Mouse (Mus musculus): ENCODE measurements around the gene Krtcap2. TPM values are rescaled to one million over a fixed set of nuclear protein-coding genes. Genes with fewer than 3 reads are reported as not detected.

Krtcap2 gene
- 217 TPM for polyA plus RNA-seq (2017; shearing (Covaris generic))

DNA sequence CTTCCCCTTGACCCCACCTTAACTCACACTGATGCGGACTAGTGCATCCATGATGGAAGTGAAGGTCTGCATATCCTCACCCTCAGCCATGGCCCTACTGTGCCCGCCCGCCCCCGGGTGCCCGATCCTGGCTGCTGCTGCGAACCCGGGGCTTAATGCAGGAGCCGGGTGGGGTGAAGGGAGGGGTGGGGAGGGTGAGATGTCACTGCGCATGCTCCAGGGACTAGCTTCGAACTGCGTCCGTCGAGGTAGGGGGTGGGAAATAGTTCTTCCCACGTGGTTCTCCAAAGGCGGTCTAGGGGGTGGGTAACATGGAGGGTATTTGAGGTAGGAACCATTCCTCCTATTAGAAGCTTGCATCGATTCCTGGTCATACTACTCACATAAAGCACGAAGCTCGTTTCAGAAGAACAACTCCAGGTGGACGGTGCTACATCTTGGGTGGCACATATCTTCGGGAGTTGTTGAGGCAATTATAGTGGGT is at the start of gene Krtcap2:
Gene Krtcap2 (plus strand): TSS at position 279 of the 484 bp plus-strand sequence.

DNA sequence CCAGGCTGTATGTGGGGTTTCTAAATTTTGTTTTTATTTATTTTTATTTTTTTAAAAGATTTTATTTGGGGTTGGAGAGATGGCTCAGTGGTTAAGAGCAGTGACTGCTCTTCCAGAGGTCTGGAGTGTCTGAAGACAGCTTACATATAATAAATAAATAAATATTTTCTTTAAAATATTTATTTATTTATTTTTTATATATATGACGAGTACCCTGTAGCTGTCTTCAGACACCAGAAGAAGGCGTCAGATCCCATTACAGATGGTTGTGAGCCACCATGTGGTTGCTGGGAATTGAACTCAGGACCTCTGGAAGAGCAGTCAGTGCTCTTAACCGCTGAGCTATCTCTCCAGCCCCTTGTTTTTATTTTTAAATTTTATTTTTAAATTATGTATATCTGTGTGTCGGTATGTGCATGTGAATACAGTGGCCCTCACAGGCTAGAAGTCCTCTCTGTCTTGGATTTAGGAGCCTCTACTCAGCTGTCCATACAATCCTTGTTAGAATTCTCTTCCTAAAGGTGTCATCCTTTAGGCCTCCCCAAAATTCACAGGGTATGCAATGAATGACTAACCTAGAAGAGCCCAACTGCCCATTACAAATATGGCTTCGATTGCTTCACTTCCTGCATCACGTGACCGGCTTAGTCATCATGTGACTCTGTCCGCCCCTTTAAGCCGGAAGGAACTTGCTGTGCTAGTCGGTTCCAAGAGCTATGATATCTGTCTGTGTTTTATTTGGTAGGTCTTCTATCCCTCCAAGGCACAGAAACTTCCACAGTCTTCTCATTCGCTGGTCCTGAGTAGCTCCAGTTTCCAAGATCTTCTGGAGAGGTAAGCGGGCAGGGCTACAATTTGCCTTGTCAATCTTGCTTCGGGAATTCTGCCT is 43.3 kb upstream of the Krtcap2 start, which contains the start of gene Gba:
Gene Gba (plus strand): TSS at position 676 of the 889 bp plus-strand sequence.

DNA sequence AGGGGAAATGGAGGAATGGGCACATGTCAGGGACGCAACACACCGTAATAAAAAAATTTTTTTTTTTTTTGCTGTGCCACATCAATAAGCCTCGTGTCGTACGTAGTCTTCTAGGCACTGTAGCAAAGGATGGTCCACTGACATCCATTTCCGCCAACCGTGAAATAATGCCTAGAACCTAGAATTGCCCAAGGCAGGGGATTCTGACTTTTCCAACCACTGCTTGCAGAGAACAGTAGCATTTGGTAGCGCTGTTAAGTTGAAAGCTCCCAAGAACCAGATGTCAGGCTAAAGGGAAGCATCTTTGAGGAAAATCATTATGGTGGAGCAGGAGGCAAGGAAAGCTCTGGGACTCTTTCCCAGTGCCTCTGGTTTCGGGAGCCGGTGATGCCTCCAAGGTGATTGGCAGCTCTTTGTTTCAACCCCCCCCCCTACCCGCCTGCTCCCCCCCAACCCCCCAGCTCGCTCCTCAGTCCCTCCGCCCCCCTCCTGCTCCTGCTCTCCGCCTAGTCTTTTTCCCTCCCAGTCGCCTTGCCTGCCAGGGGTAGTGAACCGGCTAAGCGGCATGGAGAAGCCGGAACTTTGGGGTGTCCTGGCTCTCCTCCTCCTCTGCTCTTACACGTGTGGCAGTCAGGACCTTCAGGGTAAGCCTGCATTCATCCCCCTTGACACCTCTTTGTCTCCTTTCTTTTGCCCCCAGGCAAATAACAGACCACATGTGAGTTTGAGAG is 30.9 kb upstream of the Krtcap2 start, which contains the start of gene Thbs3:
Gene Thbs3 (plus strand): TSS at position 500 of the 731 bp plus-strand sequence.

DNA sequence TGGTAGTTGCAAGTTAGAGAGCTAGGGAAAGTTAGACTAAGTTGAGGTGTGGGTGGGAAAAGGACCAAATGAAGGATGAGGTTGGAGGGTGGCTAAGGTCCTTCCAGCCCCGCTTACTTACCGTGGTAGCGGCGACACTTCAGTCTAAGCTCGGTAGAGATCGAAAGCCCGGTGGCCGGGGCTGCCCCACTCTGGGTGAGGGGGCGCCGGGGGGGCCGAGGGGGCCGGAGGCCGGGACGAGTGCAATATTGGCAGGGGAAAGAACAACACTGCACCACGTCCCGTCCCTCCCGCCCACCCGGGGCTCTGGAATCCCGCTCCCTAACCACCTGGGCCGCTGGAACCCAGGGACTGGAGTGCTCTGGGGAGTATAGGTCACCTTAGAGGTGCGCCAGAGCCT is 18.9 kb upstream of the Krtcap2 start, which contains the start of gene Mtx1:
Gene Mtx1 (minus strand): TSS at position 189 of the 400 bp plus-strand sequence.

DNA sequence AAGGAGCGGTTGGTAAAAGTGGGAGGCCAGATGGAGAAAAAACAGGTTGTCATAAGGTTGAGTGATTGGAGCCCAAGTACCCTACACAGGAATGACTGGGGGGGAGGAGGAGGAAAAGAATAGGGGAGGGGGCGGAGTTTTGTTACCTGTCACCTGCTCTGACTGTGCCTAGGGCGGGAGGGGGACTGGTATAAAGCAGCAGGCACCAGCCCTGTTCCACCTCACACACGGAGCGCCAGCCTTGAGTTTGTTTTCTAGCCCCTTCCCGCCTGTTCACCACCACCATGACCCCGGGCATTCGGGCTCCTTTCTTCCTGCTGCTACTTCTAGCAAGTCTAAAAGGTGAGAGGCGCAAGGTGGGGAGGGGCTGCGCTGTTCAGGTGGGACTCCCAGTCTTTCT is 16.9 kb upstream of the Krtcap2 start, which contains the start of gene Muc1:
Gene Muc1 (plus strand): TSS at position 222 of the 400 bp plus-strand sequence.

DNA sequence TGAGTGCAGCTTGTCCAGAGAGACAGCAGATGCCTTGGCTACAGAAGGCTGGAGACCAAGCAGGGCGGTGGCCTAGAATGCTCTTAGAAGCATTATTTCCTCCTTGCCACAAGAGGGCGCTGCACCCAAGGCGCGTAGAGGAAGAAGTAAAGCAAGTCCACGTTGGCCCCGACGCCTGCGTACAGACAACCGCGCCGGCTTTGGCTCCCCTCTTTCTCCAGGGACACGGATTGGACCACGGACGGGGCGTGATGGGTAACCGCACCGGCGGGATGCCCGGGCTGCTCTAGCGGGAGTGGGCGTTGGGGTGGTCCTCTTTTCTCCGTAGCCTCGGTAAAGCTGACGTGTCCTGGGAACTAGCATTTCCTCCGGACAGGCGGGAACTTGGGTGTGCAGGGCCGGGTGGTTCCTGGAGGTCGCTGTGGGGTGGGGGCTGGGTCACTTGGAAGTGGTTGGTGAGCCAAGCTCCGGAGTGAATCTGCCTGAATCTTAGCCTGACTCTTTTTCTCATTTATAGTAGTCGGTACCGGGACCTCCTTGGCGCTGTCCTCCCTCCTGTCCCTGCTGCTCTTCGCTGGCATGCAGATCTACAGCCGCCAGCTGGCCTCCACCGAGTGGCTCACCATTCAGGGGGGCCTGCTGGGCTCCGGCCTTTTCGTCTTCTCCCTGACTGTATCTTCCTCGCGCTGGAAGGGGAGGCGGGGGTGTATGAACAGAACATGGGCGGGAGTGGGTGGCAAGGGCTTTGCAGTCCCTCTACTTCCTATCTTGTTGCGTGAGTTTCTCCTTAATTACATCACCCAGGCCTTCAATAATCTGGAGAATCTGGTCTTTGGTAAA is 715 bp downstream of the Krtcap2 start, which contains the start of gene Trim46:
Gene Trim46 (minus strand): TSS at position 49 of the 840 bp plus-strand sequence.

DNA sequence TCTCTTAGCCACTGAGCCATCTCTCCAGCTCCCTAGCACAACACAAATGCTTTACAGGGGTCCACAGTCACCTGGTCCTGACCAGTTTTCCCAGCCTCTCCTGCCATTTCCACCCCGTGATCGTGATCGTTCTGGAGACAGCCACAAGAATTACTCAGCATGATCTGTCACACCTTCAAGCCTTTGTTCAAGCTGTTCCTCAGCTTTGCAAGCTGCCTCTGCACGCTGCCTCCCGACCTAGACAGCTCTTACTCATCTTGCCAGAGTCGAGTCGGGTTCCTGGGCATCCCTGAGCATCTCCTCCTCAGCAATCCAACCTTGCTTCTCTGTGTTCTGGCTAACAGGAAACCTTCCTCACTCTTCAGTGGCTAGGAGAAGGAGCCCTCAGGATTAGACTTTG is 13.3 kb downstream of the Krtcap2 start, which contains the start of gene Dpm3:
Gene Dpm3 (plus strand): TSS at position 283 of the 400 bp plus-strand sequence.

GRCm38 (mm10) chr3:89270051-89270755 is 24.4 kb downstream of the Krtcap2 start, which contains the start of gene Slc50a1:
TSS of gene Slc50a1 (minus strand) at chr3:89270570.

GRCm38 (mm10) chr3:89280606-89281511 is 35.1 kb downstream of the Krtcap2 start, which contains the start of gene Efna1:
TSS of gene Efna1 (minus strand) at chr3:89281142.

Other genes with a start within 250 kb of the Krtcap2 start
- 40.5 TPM for gene Rusc1, start 152.7 kb upstream of the Krtcap2 start, polyA plus RNA-seq (2017; shearing (Covaris generic))
- gene Gm43738, start 144.9 kb upstream of the Krtcap2 start, polyA plus RNA-seq (2017; shearing (Covaris generic)) = not detected
- 75.6 TPM for gene Fdps, start 144.0 kb upstream of the Krtcap2 start, polyA plus RNA-seq (2017; shearing (Covaris generic))
- gene Pklr, start 109.8 kb upstream of the Krtcap2 start, polyA plus RNA-seq (2017; shearing (Covaris generic)) = not detected
- gene Hcn3, start 85.8 kb upstream of the Krtcap2 start, polyA plus RNA-seq (2017; shearing (Covaris generic)) = 2.4 TPM
- gene Clk2, start 81.2 kb upstream of the Krtcap2 start, polyA plus RNA-seq (2017; shearing (Covaris generic)) = 111 TPM
- 268 TPM for gene Scamp3, start 68.5 kb upstream of the Krtcap2 start, polyA plus RNA-seq (2017; shearing (Covaris generic))
- gene Fam189b, start 62.8 kb upstream of the Krtcap2 start, polyA plus RNA-seq (2017; shearing (Covaris generic)) = 236 TPM
- gene Gba, start 43.0 kb upstream of the Krtcap2 start, polyA plus RNA-seq (2017; shearing (Covaris generic)) = 119 TPM
- 2.0 TPM for gene Thbs3, start 30.8 kb upstream of the Krtcap2 start, polyA plus RNA-seq (2017; shearing (Covaris generic))
- gene Mtx1, start 18.9 kb upstream of the Krtcap2 start, polyA plus RNA-seq (2017; shearing (Covaris generic)) = 132 TPM
- gene Muc1, start 16.9 kb upstream of the Krtcap2 start, polyA plus RNA-seq (2017; shearing (Covaris generic)) = 1.1 TPM
- gene Trim46, start 343 bp downstream of the Krtcap2 start, polyA plus RNA-seq (2017; shearing (Covaris generic)) = 3.1 TPM
- 98.5 TPM for gene Dpm3, start 13.4 kb downstream of the Krtcap2 start, polyA plus RNA-seq (2017; shearing (Covaris generic))
- 270 TPM for gene Slc50a1, start 24.6 kb downstream of the Krtcap2 start, polyA plus RNA-seq (2017; shearing (Covaris generic))
- gene Efna1, start 35.2 kb downstream of the Krtcap2 start, polyA plus RNA-seq (2017; shearing (Covaris generic)) = not detected
- not detected for gene Efna3, start 77.0 kb downstream of the Krtcap2 start, polyA plus RNA-seq (2017; shearing (Covaris generic))
- gene Efna4, start 92.1 kb downstream of the Krtcap2 start, polyA plus RNA-seq (2017; shearing (Covaris generic)) = 0.55 TPM
- 18.3 TPM for gene Adam15, start 104.0 kb downstream of the Krtcap2 start, polyA plus RNA-seq (2017; shearing (Covaris generic))
- 0.36 TPM for gene Dcst2, start 116.0 kb downstream of the Krtcap2 start, polyA plus RNA-seq (2017; shearing (Covaris generic))
- 0.45 TPM for gene Dcst1, start 119.3 kb downstream of the Krtcap2 start, polyA plus RNA-seq (2017; shearing (Covaris generic))
- gene Zbtb7b, start 148.8 kb downstream of the Krtcap2 start, polyA plus RNA-seq (2017; shearing (Covaris generic)) = 53.9 TPM
- not detected for gene Lenep, start 156.8 kb downstream of the Krtcap2 start, polyA plus RNA-seq (2017; shearing (Covaris generic))
- gene Flad1, start 165.9 kb downstream of the Krtcap2 start, polyA plus RNA-seq (2017; shearing (Covaris generic)) = 54.2 TPM
- 20.0 TPM for gene Cks1b, start 172.4 kb downstream of the Krtcap2 start, polyA plus RNA-seq (2017; shearing (Covaris generic))
- 76.8 TPM for gene Shc1, start 172.5 kb downstream of the Krtcap2 start, polyA plus RNA-seq (2017; shearing (Covaris generic))
- gene Pygo2, start 184.2 kb downstream of the Krtcap2 start, polyA plus RNA-seq (2017; shearing (Covaris generic)) = 69.6 TPM
- 110 TPM for gene Pbxip1, start 190.7 kb downstream of the Krtcap2 start, polyA plus RNA-seq (2017; shearing (Covaris generic))
- gene Pmvk, start 208.6 kb downstream of the Krtcap2 start, polyA plus RNA-seq (2017; shearing (Covaris generic)) = 16.8 TPM